Mouse (Mus musculus): ENCODE results near the gene Pbx4.

DNA sequence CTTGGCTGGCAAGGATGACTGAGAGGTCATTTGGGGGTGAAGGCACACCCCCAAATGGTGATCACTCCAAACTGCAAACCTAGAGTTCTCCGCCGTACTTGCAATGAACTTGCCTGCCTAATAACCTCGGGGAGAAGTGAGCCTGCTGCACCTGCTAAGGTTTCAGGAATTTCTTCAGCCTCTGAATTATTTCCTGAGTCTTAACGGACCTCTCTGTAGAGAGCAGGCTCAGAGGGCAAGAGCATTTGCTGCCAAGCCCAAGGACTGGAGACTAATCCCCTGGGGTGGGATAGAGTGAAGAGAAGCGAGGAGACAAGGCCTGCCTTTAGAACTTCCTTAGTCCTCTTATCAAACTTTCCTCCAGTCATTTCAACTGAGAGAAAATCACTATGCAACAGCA lies 42.6 kb upstream of the Pbx4 start:
- no peak for TF ChIP-seq EP300 (IDR thresholded peaks at IDR 0.05; ENCODE audit: insufficient read depth, low read depth, low read length)
- no peak for TF ChIP-seq POLR2A (IDR thresholded peaks at IDR 0.05; ENCODE audit: insufficient read depth, low read depth, low read length)
- TF ChIP-seq CTCF (IDR thresholded peaks at IDR 0.05): no peak
